Mouse (Mus musculus): ENCODE measurements around the gene Comp. TPM values are rescaled to one million over a fixed set of nuclear protein-coding genes. Genes with fewer than 3 reads are reported as not detected.

Comp gene
- 0.10 TPM for polyA plus RNA-seq (2015; fragmentation: Illumina TruSeq; extraction: RNeasy Lipid Tissue Mini Kit (QIAGEN cat#74804); ENCODE audit: insufficient read depth, low replicate concordance)

GRCm38 (mm10) chr8:70373397-70374317 is at the start of gene Comp:
Gene Comp (plus strand): TSS chr8:70373558.

GRCm38 (mm10) chr8:70329124-70329834 is 44.1 kb upstream of the Comp start, which contains the start of gene Gdf1:
Gene Gdf1 (plus strand): TSS chr8:70329817.

GRCm38 (mm10) chr8:70353194-70353817 is 20.1 kb upstream of the Comp start, which contains the start of gene Upf1:
Gene Upf1 (minus strand): TSS chr8:70353278.

Other genes with a start within 250 kb of the Comp start
- gene Nr2c2ap, start 242.2 kb upstream of the Comp start, polyA plus RNA-seq (2015; fragmentation: Illumina TruSeq; extraction: RNeasy Lipid Tissue Mini Kit (QIAGEN cat#74804); ENCODE audit: insufficient read depth, low replicate concordance), result 17.2 TPM
- gene Rfxank, start 234.4 kb upstream of the Comp start, polyA plus RNA-seq (2015; fragmentation: Illumina TruSeq; extraction: RNeasy Lipid Tissue Mini Kit (QIAGEN cat#74804); ENCODE audit: insufficient read depth, low replicate concordance), result 7.4 TPM
- 25.0 TPM for gene Borcs8, start 234.1 kb upstream of the Comp start, polyA plus RNA-seq (2015; fragmentation: Illumina TruSeq; extraction: RNeasy Lipid Tissue Mini Kit (QIAGEN cat#74804); ENCODE audit: insufficient read depth, low replicate concordance)
- 0.33 TPM for gene Mef2b, start 233.8 kb upstream of the Comp start, polyA plus RNA-seq (2015; fragmentation: Illumina TruSeq; extraction: RNeasy Lipid Tissue Mini Kit (QIAGEN cat#74804); ENCODE audit: insufficient read depth, low replicate concordance)
- gene Tmem161a, start 201.2 kb upstream of the Comp start, polyA plus RNA-seq (2015; fragmentation: Illumina TruSeq; extraction: RNeasy Lipid Tissue Mini Kit (QIAGEN cat#74804); ENCODE audit: insufficient read depth, low replicate concordance), result 15.6 TPM
- gene Slc25a42, start 161.3 kb upstream of the Comp start, polyA plus RNA-seq (2015; fragmentation: Illumina TruSeq; extraction: RNeasy Lipid Tissue Mini Kit (QIAGEN cat#74804); ENCODE audit: insufficient read depth, low replicate concordance), result 8.9 TPM
- 44.6 TPM for gene Sugp2, start 139.3 kb upstream of the Comp start, polyA plus RNA-seq (2015; fragmentation: Illumina TruSeq; extraction: RNeasy Lipid Tissue Mini Kit (QIAGEN cat#74804); ENCODE audit: insufficient read depth, low replicate concordance)
- gene Armc6, start 139.1 kb upstream of the Comp start, polyA plus RNA-seq (2015; fragmentation: Illumina TruSeq; extraction: RNeasy Lipid Tissue Mini Kit (QIAGEN cat#74804); ENCODE audit: insufficient read depth, low replicate concordance), result 3.8 TPM
- gene Homer3, start 90.7 kb upstream of the Comp start, polyA plus RNA-seq (2015; fragmentation: Illumina TruSeq; extraction: RNeasy Lipid Tissue Mini Kit (QIAGEN cat#74804); ENCODE audit: insufficient read depth, low replicate concordance), result 4.2 TPM
- 23.5 TPM for gene Ddx49, start 71.1 kb upstream of the Comp start, polyA plus RNA-seq (2015; fragmentation: Illumina TruSeq; extraction: RNeasy Lipid Tissue Mini Kit (QIAGEN cat#74804); ENCODE audit: insufficient read depth, low replicate concordance)
- 32.0 TPM for gene Cope, start 71.0 kb upstream of the Comp start, polyA plus RNA-seq (2015; fragmentation: Illumina TruSeq; extraction: RNeasy Lipid Tissue Mini Kit (QIAGEN cat#74804); ENCODE audit: insufficient read depth, low replicate concordance)
- gene Cers1, start 57.8 kb upstream of the Comp start, polyA plus RNA-seq (2015; fragmentation: Illumina TruSeq; extraction: RNeasy Lipid Tissue Mini Kit (QIAGEN cat#74804); ENCODE audit: insufficient read depth, low replicate concordance), result not detected
- not detected for gene Gdf1, start 43.7 kb upstream of the Comp start, polyA plus RNA-seq (2015; fragmentation: Illumina TruSeq; extraction: RNeasy Lipid Tissue Mini Kit (QIAGEN cat#74804); ENCODE audit: insufficient read depth, low replicate concordance)
- gene Upf1, start 20.3 kb upstream of the Comp start, polyA plus RNA-seq (2015; fragmentation: Illumina TruSeq; extraction: RNeasy Lipid Tissue Mini Kit (QIAGEN cat#74804); ENCODE audit: insufficient read depth, low replicate concordance), result 16.2 TPM
- gene Crtc1, start 66.0 kb downstream of the Comp start, polyA plus RNA-seq (2015; fragmentation: Illumina TruSeq; extraction: RNeasy Lipid Tissue Mini Kit (QIAGEN cat#74804); ENCODE audit: insufficient read depth, low replicate concordance), result 6.5 TPM
- gene Klhl26, start 103.4 kb downstream of the Comp start, polyA plus RNA-seq (2015; fragmentation: Illumina TruSeq; extraction: RNeasy Lipid Tissue Mini Kit (QIAGEN cat#74804); ENCODE audit: insufficient read depth, low replicate concordance), result 5.5 TPM
- gene Tmem59l, start 113.8 kb downstream of the Comp start, polyA plus RNA-seq (2015; fragmentation: Illumina TruSeq; extraction: RNeasy Lipid Tissue Mini Kit (QIAGEN cat#74804); ENCODE audit: insufficient read depth, low replicate concordance), result not detected
- gene Crlf1, start 119.6 kb downstream of the Comp start, polyA plus RNA-seq (2015; fragmentation: Illumina TruSeq; extraction: RNeasy Lipid Tissue Mini Kit (QIAGEN cat#74804); ENCODE audit: insufficient read depth, low replicate concordance), result not detected
- 10.3 TPM for gene Rex1bd, start 133.2 kb downstream of the Comp start, polyA plus RNA-seq (2015; fragmentation: Illumina TruSeq; extraction: RNeasy Lipid Tissue Mini Kit (QIAGEN cat#74804); ENCODE audit: insufficient read depth, low replicate concordance)
- 680 TPM for gene Uba52, start 137.2 kb downstream of the Comp start, polyA plus RNA-seq (2015; fragmentation: Illumina TruSeq; extraction: RNeasy Lipid Tissue Mini Kit (QIAGEN cat#74804); ENCODE audit: insufficient read depth, low replicate concordance)
- gene Fkbp8, start 154.2 kb downstream of the Comp start, polyA plus RNA-seq (2015; fragmentation: Illumina TruSeq; extraction: RNeasy Lipid Tissue Mini Kit (QIAGEN cat#74804); ENCODE audit: insufficient read depth, low replicate concordance), result 99.1 TPM
- gene Kxd1, start 154.4 kb downstream of the Comp start, polyA plus RNA-seq (2015; fragmentation: Illumina TruSeq; extraction: RNeasy Lipid Tissue Mini Kit (QIAGEN cat#74804); ENCODE audit: insufficient read depth, low replicate concordance), result 50.0 TPM
- 10.1 TPM for gene Ell, start 165.9 kb downstream of the Comp start, polyA plus RNA-seq (2015; fragmentation: Illumina TruSeq; extraction: RNeasy Lipid Tissue Mini Kit (QIAGEN cat#74804); ENCODE audit: insufficient read depth, low replicate concordance)
- gene Isyna1, start 220.8 kb downstream of the Comp start, polyA plus RNA-seq (2015; fragmentation: Illumina TruSeq; extraction: RNeasy Lipid Tissue Mini Kit (QIAGEN cat#74804); ENCODE audit: insufficient read depth, low replicate concordance), result 9.0 TPM
- gene Ssbp4, start 235.3 kb downstream of the Comp start, polyA plus RNA-seq (2015; fragmentation: Illumina TruSeq; extraction: RNeasy Lipid Tissue Mini Kit (QIAGEN cat#74804); ENCODE audit: insufficient read depth, low replicate concordance), result 8.2 TPM
- 13.8 TPM for gene Lrrc25, start 242.6 kb downstream of the Comp start, polyA plus RNA-seq (2015; fragmentation: Illumina TruSeq; extraction: RNeasy Lipid Tissue Mini Kit (QIAGEN cat#74804); ENCODE audit: insufficient read depth, low replicate concordance)

All from spleen, adult 10 weeks (tissue).